Mouse (Mus musculus): ENCODE results near the gene Bank1.

Gene Bank1

DNA sequence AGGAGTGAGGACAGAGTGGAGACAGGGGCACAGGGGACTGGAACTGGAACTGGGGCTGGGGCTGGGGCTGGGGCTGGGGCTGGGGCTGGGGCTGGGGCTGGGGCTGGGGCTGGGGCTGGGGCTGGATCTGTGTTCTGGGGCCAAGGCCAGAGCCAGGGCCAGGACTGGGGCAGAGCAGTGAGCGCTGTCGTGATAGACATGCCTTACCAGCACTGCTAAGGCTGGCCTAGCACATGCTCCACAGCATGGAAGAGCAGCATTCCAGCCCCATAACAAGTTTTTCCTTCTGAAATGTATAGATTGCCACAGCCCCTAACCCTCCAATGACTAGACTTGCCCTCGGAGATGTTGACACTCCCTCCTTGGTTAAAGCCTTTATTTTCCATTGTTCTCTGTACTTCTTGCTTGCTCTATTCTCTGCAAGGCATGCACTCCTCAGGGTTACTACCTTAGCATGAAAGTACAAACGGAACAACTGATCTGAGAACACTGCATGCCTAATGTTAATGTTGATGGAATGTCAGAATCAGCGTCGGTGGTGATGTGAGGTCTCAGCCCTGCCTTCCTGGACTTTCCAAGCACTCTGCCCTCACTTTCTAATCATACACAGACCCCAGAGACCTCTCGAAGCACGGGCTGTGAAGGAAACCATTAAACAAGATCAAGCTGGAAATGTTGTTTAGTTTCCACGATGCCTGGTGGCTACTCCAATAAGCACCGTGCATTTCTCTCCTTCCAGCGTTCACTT, 318.6 kb downstream of the Bank1 start:
- no peak for DNase-seq (ENCODE audit: low spot score in 2 of 2)

Measured in cerebellum, postnatal 4 days (tissue).